Mouse (Mus musculus): ENCODE measurements around the gene Krtap26-1. TPM values are rescaled to one million over a fixed set of nuclear protein-coding genes. Genes with fewer than 3 reads are reported as not detected.

Krtap26-1 gene
- total RNA-seq (2021) = not detected in 2 replicates
- long read RNA-seq, experiment 1 = 0 reads
- long read RNA-seq, experiment 2 = 0 reads

DNA sequence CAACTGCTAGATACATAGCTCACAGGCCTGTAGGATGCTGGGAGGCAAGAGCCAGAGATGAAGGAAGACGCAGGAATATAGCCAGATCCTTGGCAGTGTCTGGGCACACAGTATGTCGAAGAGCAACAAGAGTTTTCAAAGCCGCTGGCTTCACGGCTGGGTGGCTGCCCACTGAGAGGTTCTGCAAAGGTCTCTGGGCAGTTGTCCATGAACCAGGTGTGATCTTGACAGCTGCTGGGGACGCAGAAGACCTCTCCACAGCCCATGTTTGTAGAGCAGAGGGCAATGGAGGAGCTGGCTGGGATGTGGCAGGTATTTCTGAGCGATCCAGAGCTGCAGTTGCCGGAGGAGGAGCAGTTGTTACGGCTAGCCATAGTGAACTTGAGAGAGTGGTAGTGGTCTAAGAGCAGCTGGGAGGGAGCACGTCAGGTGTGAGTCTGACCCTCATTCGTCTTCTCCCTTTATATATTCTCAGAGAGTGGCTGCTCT lies at the start of gene Krtap26-1:
Gene Krtap26-1 (minus strand): TSS at position 439 of the 489 bp plus-strand sequence.
- DNase-seq = no peak

DNA sequence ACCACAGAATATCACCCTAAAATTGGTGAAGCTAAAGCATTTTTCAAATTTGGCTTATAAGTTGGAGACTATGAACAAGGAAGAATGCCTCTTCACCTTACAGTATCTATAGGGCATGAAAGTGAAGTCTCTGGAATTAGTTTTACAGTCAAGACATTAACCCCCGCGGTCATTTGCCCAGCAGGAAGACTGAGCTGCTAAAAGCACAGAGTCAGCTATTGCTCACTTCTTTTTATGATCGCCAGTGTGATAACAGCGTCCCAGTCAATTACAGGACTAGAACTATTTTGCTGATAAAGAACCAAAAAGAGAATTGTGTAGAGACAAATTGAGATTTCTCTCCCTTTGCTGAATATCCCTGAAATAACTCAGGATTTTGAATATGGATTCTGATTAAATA lies 48.7 kb upstream of the Krtap26-1 start:
- DNase-seq = no peak

DNA sequence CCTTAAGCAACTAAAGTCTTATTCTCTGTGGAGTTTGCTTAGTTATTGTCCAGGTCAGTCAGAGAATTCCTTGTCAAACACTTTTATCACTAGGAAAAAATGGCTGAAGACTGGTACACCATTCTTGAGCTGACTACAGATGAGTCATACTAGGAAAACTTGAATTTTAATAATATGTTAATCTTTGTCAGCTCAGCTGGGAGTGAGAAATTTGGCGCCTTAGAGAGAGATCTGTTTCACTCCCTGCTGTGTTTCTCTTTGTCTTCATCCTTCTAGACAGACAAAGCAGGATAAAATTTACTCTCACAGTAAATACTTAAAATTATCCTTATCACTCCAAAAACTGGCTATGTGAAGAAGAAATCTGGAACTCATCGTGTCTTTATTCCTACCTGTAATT lies 33.7 kb upstream of the Krtap26-1 start:
- DNase-seq = no peak

DNA sequence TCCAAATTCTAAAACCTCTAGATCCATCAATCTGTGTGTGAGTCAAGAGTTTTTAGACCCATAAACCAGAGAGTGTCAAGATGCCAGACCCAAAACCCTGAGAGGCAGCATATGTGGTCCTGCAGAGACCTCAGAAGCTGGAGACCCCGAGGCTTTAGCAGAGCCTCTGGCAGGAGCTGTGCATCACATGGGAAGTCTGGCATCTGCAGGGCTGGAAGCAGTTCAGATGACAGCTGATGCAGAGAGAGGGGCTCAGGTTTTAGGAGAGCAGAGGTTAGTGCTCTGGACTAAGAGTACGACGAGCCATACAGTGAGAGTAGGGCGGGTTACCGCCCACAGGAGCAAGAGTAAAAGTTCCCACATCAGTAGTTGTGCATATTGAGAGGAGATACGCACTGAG lies 31.5 kb upstream of the Krtap26-1 start:
- no peak for DNase-seq

DNA sequence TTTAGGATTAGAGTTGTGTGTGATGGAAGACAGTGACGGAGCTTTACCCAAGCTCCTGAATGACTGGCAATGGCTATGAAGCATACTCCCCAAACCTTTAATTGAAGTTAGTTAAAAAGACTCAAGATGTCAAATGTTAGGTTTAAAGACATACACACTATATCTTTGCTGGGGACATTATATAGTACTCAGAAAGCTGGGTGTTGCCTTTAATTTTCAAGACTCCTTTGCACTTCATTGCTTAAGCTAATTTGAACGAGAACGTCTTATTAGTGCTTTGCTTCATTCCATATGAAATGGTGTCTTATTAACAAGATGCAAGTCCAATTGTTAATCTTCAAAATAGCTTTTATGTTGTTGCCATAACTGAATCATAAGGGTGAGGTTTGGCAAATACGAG lies 24.0 kb upstream of the Krtap26-1 start, which contains the start of gene Krtap27-1:
Gene Krtap27-1 (minus strand): TSS at position 101 of the 400 bp plus-strand sequence.
- DNase-seq = no peak

DNA sequence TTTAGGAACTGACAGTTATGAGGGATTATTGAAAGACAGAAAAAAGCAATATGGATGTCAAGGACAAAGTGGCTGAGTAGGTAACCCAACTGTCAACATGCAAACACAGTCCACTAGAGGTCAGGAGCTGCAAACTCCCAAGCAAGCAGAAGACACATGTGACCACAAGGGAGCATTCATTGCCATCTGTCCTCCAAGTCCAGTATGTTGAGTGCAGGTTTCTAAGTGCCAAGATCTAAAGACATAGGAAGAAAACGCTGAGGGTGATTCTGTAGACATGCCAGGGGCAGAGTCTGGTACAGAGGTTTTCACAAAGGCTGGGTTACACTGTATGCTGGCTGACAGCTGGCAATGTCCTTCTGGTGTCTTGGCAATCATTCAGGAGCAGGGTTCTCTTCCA lies 9.8 kb upstream of the Krtap26-1 start:
- peak; percentile 10 for DNase-seq

DNA sequence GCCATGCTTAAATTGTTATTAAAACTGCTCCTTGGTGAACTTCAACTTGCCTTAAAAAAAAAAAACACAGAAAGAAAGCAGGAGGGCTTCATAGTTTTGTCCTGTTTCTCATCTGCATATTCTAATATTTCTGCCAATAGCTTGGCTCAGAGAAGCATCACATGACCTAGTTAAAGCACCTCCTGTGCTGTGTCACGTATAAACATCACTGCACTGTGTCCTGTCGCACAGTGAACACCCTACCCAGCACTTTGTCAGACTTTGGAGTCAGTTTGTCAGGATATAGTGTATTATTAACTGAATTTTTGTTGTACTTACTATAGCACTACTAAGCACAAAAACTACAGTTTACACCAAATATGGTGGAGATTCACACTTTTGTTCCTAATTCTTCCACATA lies 4.4 kb upstream of the Krtap26-1 start:
- no peak for DNase-seq

DNA sequence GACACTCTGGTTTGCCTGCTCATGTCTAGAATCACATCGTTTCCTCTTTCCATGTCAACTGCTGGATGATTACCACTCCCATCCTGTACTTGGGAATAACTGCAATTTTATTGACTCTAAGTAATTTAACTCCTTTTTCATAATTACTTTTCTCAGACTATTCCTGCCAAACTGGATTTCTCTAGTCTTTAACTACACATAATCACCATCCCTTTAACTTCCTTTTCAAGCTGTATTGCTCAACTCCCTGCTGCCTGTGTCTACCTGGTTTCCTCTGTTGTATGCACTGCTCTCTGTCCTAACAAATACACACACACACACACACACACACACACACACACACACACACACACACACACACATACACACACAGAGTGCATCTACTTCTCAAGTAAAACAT lies 3.5 kb upstream of the Krtap26-1 start:
- no peak for DNase-seq

DNA sequence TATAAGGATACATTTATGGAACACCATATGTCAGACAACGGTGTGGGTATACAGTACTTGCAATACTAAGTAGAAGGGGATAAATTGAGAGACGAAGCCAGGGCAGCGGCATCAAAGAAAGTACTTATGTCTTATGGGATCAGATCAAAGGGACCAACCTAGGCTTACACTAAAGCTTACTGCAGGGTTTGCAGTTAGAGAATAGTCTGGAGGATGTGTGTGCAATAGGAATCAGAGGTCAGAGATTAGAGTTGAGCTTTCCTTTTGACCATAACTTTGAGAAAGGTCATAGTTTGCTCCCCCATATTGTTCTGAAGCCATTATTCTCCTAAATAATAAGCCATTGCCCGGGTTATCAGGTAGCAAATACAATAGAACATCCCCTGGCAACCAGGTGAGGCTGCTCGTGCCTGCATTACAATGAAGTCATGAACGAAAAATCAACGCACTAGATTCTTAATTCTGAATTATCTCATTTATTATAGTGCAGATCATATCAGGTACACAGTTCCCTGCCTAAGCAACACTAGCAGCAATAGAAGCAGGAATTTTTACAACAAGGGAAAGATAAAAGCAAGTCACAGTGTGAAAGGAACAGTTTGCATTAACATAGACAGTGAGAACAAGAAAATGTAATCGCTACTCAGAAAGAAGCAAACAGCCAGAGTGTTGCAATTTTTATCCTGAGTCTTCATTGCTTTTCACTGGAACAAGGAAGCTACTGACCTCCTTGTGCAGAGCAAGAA lies 1.1 kb downstream of the Krtap26-1 start:
- DNase-seq = no peak

DNA sequence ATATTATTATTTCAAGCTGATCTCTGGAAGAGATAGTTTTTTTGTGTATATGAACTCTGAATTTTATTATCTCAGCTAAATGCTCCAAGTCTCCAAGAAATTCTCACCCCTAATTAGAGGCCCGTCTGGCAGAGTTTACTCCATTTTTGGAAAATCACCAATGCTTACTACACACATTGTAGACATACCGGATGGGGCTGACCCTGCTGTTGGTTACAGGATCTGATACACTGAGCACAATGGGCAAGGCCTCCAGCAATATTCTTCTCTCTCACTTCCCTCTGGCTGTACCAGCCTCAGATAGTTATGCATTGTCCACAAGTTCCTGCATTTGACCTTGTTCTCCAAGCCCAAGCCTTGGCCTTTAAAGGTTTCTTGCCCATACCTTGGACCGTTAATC lies 7.5 kb downstream of the Krtap26-1 start:
- DNase-seq = no peak

DNA sequence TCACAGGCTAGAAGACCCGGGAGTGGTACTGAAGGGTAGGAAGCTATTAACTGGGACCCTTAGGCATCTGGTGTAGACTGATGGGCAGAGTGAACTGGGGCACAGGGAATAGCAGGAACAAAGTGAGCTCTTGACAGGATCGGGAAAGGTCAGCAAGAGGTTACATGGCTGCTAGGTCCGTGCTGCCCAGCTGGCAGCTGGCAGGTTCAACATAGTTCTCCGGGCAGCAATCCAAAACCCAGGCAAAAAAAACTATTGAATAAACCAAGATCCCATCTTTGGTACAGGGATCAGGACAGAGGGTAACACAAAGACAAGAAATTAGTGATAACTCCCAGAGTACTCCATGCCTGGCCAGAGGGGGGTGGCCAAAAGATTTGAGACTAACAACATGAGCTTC lies 12.5 kb downstream of the Krtap26-1 start:
- DNase-seq = peak; percentile 8

DNA sequence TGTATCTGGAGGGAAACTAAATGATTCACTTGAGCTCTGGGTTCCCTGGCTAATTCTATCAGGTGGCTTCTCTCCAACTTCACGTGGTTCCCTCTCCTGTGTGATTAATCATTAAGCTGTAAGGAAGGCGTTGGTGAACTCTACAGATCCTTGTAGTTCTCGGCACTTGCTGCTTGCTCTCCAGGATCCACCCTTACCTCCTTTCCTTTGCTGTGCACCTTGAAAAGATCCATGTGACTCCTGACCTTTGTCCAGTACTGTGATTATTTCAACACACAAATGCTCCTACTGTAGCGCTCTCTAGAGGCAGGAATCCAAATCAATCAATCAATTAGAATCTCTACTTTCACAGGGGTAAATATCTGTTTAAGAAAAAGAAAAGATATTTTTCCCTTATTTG lies 16.1 kb downstream of the Krtap26-1 start:
- DNase-seq = no peak

DNA sequence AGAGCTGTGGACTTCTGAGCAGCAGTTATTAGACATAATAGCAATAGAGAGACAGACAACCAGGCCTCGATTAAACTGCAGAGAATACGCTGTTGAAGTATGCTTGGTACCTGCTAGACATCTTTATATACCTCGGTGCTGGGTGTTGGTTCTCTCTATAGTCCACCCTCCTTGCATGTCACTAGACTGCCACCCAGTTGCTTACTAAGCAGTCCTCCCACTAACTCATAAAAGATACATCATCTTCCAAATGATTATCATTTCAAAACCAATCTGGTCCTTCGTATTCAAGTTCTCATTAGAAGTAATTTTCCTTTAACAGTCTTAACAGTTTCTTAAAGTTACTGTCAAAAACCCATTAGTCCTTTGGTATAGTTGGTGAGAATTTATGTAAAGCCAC lies 20.0 kb downstream of the Krtap26-1 start, which contains the start of gene 2310079G19Rik:
Gene 2310079G19Rik (minus strand): TSS at position 101 of the 400 bp plus-strand sequence.
- no peak for DNase-seq

DNA sequence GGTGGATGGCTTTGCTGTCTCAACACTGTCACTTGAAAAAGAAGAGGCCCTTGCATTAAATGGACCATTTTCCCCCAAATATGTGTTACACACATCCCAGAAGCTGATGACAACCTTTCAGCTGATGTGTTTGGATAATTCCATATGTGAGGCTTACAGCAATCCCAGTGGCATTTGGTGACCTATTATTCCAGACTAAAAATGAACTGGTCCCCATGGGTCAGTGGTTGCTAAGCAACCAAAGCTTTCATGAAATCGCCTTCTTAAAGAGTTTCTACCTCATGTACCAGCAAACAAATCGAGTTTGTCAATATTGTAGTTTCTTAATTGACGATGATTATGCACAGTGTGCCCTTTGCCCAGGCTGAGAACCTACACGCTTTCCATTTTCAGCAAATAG lies 34.9 kb downstream of the Krtap26-1 start:
- DNase-seq = no peak

DNA sequence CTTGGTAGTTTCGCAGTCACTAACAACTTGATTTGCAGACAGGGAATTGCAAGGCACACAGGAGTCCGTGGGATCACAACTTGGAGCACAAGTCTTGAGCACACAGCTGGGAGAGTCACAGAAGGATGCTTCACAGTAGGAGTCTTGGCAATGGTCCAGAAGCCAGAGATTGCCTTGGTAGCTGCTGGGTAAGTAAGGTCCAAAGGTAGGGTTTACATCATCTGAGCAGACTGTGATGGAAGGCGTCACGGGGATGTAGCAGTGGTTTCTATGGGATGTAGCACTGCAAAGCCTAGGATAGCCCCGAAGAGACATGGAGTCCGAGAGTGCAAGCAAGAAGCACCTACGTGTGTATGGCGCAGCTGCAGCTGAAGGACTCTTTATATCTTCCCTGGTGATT lies 35.7 kb downstream of the Krtap26-1 start, which contains the start of gene Krtap24-1:
Gene Krtap24-1 (minus strand): TSS at position 358 of the 400 bp plus-strand sequence.
- DNase-seq = no peak

DNA sequence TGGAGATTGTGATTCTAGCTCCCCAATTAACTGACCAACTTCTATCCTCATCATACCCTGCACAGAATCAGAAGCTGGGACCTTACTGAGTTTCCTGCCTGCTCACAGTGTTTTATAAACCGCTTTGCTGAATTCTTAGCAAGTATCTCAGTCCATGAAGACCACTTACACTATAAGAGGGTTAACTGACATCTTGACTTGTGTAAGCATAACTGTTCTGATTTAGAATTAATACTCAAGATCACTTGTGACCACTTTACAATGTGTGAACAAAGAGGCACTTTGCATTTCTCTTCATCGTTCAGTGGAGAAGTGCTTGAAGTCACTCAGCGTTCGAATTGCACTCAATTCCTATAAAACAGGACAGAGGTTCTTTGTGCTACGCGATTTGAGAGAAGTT lies 43.0 kb downstream of the Krtap26-1 start:
- no peak for DNase-seq

DNA sequence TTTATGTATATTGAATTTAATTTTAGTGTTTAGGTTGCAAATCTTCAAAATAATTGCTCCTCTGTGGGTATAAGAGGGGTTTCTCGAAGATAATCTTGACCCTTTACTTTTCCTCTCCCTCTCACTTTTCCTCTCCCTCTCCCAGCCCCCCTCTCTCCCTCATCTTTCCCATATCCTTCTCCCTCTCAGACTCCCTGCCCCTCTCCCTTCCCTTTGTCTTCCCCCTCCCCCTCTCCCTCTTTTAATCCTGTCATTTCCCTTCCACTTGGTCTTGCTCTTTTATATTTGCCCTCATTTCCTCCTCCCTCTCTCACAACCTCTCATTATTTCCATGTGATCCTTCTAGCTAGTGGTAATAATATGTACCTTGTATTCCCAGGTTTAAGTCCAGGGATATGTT lies 45.1 kb downstream of the Krtap26-1 start:
- no peak for DNase-seq

DNA sequence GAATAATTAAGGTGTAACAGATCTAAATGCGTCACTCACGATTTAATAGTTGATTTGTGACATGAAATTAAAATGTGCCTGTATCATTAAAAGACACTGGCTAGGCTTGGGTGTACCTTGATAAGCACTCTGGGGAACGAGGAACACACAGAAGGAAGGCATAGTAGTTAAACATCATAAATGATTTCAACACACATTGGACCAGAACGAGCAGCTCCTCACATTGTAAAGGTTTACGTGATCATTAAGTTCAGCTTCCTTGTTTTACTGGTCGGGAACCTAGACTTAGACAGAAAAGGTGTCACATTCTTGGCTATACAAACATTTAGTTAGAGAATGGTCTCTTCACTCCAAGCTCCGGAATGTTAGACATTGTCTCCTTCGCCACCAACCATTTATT lies 47.3 kb downstream of the Krtap26-1 start:
- no peak for DNase-seq

DNA sequence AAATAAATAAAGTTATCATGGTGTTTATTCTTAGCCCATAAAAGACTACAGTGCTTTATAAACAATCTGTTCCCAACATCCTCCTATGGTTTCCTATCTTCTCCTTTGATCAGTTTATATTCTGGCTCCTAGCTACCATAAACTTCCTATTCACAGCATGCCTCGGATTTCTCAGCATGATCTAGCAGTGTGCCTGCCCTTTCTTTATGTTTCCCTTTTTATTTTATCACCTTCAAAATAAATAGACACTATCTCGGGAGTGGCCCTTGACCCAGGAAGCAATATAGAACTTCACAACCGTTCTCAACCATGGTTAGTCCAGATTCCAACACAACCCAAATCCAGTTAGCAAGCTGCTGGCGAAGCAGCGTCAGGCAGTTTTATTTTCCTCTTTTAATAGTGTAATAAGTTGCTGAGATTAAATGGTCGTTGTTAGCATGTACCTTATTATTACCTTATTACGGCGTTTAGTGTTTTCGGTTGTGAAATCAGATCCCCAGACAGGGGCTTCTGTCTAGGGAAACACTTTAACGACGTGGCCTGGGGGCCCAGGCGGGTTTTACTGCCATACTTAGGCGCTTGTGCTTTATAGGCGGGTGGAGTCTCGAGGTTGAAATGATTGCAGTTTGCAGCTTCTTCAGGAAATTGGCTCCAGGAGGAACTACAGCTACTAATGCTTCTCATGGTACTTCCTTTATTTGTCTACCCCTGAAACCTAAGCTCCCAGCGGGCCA lies 47.9 kb downstream of the Krtap26-1 start:
- no peak for DNase-seq
